Mouse (Mus musculus): ENCODE measurements around the gene Cyp24a1.
A peak's percentile ranks its signal among the peaks of the same experiment; 100 is the strongest.

DNA sequence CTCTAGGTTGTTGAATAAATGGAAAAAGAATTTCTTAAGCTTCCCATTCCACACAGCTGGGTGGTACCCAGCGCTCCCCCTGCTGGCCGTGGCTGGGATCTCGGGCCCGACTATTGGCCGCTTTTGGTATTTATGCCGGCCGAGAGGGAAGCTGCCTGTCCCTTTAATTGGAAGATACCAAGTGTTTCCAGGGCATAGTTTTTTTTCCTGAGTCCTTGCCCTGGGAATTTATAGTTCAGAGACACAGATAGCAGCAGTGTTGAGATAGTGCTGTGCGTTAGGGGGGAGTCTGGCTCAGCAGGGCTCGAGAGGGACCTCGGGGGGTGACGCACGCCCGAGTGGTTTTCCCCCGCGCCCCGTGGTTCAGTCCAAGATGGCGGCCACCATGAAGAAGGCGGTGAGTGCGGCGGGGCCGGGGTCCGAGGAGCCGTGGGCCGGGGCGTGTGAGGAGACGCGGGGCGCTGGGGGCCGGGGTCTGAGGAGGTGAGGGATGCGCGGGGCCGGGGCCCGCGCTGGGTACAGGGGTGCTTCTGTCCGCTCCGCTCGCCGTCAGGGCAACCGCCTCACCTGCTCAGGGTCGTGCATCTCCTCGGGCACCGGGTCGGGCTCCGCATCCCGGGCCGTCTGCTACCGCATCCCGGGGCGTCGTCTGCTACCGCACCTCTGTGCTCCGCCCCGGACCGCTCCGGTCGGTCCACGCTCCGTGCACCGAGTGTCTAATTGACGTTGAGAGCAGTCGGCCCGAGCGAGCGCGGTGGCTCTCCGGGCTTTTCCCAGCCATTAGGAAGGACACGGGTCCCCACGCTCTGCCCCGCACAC, 14.3 kb upstream of the Cyp24a1 start:
- TF ChIP-seq CTCF (IDR thresholded peaks at IDR 0.05; ENCODE audit: borderline replicate concordance, control insufficient read depth, extremely low read depth, insufficient read depth, low read length, poor library complexity) = peak; percentile 97
- no peak for TF ChIP-seq POLR2A (IDR thresholded peaks at IDR 0.05; ENCODE audit: control insufficient read depth, extremely low read depth, insufficient read depth, low read length, poor library complexity)

Data from thymus, adult 2 months (tissue).